Mouse (Mus musculus) spleen, postnatal 36 days (tissue): ENCODE data around the gene Rpl12.
"Not testable (repeated sequence)": the region's sequence is repeated elsewhere in the genome, so short reads cannot be mapped to it uniquely, and the experiment has no call there.

Source experiments
- DNase-seq, 2 experiments: peaks; one replicate each; pipeline ENCODE4 v3.0.0; 2022; ENCODE audit warnings: low spot score in 2 of 2, mixed read lengths in 1 of 2

Gene Rpl12

GRCm38 (mm10) chr2:32981725-32982271 lies 20.4 kb downstream of the Rpl12 start, which contains the start of gene Slc2a8:
Gene Slc2a8, minus strand, starts transcription at chr2:32982083.
- peak; percentile 89 for DNase-seq

- no peak for DNase-seq
Measured at GRCm38 (mm10) chr2:32982700-32983099, 21.3 kb downstream of the Rpl12 start.

GRCm38 (mm10) chr2:32983617-32984016 lies 22.3 kb downstream of the Rpl12 start:
- DNase-seq = no peak

GRCm38 (mm10) chr2:32985844-32986243 lies 24.5 kb downstream of the Rpl12 start:
- no peak for DNase-seq

GRCm38 (mm10) chr2:32989376-32989775 lies 28.0 kb downstream of the Rpl12 start:
- DNase-seq = no peak

- no peak for DNase-seq
Measured at GRCm38 (mm10) chr2:32990167-32990832, 28.9 kb downstream of the Rpl12 start.

- no peak for DNase-seq
Measured at GRCm38 (mm10) chr2:32992130-32992529, 30.8 kb downstream of the Rpl12 start.

GRCm38 (mm10) chr2:32997081-32997480 lies 35.7 kb downstream of the Rpl12 start:
- DNase-seq = no peak

- no peak for DNase-seq
Measured at GRCm38 (mm10) chr2:32997792-32998191, 36.4 kb downstream of the Rpl12 start.

- DNase-seq = no peak
Measured at GRCm38 (mm10) chr2:32999752-33000151, 38.4 kb downstream of the Rpl12 start.

GRCm38 (mm10) chr2:33002144-33002543 lies 40.8 kb downstream of the Rpl12 start:
- no peak for DNase-seq

GRCm38 (mm10) chr2:33005041-33005440 lies 43.7 kb downstream of the Rpl12 start:
- no peak for DNase-seq

GRCm38 (mm10) chr2:33009055-33009454 lies 47.7 kb downstream of the Rpl12 start:
- not testable (repeated sequence) for DNase-seq

- no peak for DNase-seq
Measured at GRCm38 (mm10) chr2:33014877-33015276, 53.5 kb downstream of the Rpl12 start.
